Mouse (Mus musculus): Measurements from ENCODE around the gene Rab8a.

The Rab8a gene

DNA sequence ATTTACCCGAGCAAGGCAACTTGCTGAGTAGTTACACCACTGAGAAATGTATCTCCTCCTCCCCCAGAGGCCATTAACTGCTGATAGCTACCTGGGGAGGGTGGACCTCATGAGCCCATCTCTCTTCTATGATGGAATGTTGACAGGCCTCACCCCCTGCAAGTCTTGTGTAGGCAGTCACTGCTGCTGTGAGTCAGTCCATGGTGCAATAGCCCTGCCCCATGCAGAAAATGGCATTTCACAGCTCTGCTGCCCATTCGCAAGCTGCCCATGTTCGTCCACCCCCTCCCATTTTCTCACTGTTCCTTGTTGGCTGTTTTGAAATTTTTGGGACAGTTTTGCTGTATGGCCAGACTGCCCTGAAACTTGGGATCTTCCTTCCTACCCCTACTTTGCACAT is 15.5 kb upstream of the Rab8a start:
- intact Hi-C loops (cut with DNase I), result no loop called here

GRCm38 (mm10) chr8:72146056-72146455 is 14.9 kb upstream of the Rab8a start:
- intact Hi-C loops (cut with DNase I), result no loop called here

DNA sequence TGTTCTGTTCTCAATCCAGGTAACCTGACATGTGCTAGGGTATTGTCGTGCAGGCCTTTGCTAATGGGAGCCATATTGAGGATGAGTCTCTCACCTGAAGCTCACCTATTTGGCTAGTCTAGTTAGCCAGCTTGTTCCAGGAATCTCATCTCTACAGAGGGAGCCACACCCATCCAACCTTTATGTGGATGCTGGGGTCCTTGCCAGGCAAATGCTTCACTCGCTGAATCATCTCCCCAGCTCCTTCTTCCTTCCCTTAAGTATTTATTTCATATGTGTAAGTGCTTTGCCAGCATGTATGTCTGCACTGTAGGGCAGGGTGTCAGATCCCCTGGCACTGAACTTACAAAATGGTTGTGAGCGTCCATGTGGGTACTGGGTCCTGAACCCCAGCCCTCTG is 14.4 kb upstream of the Rab8a start:
- intact Hi-C loops (cut with DNase I), result no loop called here

DNA sequence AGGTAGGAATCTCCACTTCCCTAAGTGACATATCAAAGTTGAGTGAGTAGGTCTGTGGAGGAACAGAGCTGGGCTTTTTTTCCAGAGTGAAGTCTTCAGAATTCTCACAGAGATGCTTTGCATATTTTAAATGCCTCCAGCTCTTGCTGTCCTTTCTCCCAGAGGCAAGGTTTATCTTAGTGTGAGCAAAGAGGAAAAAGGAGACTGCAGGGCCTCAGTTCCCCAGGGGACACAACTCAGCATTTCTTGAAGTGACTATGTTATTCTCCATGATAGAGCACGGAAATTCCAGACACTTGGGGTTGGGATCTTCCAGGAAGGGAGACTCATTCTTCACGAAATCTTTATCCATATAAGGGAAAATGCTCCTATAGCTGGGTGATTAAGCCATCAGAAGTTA is 13.7 kb upstream of the Rab8a start:
- intact Hi-C loops (cut with DNase I), result no loop called here

- intact Hi-C loops (cut with DNase I), result no loop called here
These were observed 11.9 kb upstream of the Rab8a start for GRCm38 (mm10) chr8:72149056-72149455.

GRCm38 (mm10) chr8:72151418-72152078 is 9.5 kb upstream of the Rab8a start:
- intact Hi-C loops (cut with DNase I), result no loop called here

- intact Hi-C loops (cut with DNase I), result no loop called here
These were observed 7.6 kb upstream of the Rab8a start for GRCm38 (mm10) chr8:72153382-72153781.

DNA sequence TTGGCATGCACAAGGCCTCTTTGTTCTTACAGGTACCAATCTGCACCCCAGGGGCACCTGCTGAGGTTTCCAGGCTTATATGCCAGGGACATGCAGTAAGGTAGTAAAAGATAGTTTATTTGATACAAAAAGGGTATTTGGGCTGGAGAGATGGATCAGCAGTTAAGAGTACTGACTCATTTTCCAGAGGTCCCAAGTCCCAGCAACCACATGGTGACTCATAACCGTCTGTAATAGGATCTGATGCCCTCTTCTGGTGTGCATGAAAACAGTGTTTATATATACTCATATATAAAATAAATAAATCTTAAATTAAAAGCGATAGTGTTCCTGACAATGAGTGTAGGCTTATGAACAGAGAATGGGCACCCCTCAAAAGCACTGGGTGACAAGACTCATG is 2.9 kb upstream of the Rab8a start:
- intact Hi-C loops (cut with DNase I), result no loop called here

- intact Hi-C loops (cut with DNase I), result no loop called here
These were observed 2.3 kb upstream of the Rab8a start for GRCm38 (mm10) chr8:72158726-72159125.

DNA sequence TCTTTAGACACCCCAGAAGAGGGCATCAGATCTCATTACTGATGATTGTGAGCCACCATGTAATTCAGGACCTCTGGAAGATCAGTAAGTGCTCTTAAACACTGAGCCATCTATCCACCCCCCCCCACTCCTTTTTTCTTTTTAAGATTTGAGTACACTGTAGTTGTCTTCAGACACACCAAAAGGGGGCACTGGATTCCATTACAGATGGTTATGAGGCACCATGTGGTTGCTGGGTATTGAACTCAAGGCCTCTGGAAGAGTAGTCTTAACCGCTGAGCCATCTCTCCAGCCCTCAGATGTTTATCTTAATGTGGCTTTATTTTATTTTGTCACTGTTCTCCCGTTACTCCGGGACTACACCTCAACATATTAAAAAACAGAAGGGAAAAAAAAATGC is 993 bp upstream of the Rab8a start:
- intact Hi-C loops (cut with DNase I), result no loop called here

DNA sequence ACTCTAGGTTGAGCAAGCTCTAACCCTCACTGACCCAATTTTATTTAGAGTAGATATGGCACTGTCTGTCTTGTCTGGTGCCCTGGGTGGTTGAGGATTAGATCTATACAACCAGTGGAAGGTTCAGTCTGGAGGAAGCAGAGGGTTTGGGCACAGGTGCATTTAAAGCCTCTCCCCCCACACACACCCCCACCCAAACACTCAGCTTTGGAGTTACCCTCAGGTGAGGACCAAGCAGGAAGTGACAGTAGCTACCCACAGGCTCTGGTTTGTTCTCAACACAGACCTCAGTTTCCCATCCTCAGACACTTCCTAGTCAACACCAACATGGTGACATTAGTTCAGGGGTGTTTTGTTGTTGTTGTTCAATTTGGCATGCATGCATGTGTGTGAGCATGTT is 1.8 kb downstream of the Rab8a start:
- intact Hi-C loops (cut with DNase I), result no loop called here

DNA sequence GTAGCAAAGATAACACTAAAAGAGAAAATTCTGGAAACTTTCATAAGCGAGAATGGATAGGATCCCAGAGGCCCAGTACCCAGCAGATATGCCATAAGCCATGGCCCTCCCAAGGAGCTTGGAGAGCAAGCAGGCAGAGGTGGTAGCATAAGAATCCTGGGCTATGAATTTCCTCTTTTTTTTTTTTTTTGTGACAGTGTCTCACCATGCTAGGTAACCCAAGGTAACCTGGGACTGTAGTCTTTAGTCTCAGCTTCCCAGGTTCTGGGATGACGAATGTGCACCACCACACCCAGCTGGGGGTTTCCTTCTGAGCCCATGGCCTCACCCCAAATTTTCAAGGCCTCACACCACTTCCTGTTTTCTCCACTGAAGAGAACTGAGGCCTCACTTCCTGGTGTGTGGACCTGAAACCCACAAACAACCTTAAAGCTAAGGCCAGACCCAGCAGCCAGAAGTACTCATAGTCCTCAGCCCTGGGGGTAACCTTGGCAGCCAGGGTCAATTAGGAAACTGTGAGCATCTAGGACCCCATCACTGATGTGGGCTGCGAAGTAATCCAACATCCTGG is 8.2 kb downstream of the Rab8a start:
- intact Hi-C loops (cut with DNase I), result no loop called here

DNA sequence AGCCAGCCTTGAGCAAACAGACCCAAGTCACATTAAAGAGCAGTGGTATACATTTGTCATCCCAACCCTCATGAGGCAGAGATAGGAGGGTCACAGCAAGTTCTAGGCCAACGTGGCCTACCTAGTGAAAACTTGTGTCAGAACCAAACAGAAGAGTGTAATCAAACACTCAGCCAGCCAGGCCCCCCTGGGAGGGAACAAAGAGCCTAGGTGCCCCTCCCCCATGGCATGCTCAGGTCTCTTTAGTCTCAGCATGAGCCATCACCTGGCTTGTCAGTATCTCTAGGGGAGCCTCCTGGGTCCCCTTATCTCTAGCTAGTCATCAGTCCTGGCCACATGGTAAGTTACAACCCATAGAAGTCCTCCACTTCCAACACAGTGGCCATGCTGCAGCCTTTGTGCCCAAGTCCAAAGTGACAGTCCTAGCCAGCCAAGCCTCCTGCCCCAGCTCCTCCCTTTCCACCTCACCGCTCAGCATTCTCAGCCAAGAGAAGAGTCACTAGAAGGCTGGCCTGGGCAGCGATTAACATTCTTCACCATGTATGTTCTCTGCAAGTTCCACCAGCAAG is 8.8 kb downstream of the Rab8a start:
- intact Hi-C loops (cut with DNase I), result no loop called here

DNA sequence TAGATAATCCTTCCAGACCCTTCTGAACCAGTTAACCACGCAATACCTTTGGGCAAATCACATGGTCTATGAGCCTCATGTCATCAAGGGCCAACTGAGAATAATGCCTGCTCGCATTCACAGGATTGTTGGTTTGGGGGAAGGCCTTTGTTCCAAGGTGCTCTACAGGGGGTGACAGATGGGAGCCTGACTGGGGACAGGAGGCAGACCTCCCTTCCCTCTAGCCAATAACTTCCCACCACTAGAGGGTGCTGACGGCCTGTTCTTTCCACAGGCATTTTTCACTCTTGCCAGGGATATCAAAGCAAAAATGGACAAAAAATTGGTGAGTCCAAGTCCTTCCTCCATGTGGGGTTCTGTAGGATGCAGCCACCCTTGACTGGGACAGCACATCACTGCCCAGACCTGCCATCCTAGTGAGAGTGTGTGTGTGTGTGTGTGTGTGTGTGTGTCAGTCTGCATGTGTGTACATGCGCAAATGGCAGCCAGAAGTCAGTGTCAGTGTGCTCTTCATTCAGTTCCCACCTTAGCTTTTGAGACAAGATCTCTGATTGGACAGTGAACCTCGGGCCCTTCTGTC is 16.4 kb downstream of the Rab8a start:
- intact Hi-C loops (cut with DNase I), result loop anchor here (5.0 kb wide), 2 partner anchors 65 to 80 kb away; partner anchors contain the start of gene Ap1m1

- intact Hi-C loops (cut with DNase I), result loop anchor here (5.0 kb wide), 1 partner anchor 39 kb away; no protein-coding TSS in a partner anchor
These were observed 22.7 kb downstream of the Rab8a start for GRCm38 (mm10) chr8:72183554-72184202.

DNA sequence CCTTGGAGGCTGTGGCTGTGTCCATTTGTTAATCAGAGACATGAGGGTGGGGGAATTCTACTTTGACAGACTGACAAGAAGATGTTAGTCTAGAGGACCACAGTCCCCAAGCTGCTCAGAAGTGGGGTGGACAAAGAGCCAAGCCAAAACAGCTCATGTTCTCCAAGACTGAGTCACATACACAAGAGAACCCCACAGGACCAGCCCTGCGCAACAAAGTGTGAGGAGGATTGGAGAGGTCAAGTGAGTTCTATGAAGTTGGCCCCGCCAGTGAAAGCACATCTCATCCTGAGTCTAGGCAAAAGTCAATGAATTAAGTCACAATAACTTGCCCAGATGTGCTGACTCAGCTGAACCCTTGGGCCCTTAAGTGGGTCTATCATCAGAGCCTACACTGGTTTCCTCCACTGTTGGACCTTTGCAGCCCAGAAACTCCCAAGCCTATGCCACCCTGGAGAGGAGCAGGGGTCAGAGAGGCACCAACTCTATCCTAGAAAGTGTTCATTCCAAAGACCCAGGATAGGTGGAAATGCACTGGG is 26.9 kb downstream of the Rab8a start:
- intact Hi-C loops (cut with DNase I), result no loop called here

- intact Hi-C loops (cut with DNase I), result no loop called here
These were observed 28.6 kb downstream of the Rab8a start, which contains the start of gene Hsh2d for GRCm38 (mm10) chr8:72189417-72190214. Hsh2d (plus strand) TSS chr8:72189638.

DNA sequence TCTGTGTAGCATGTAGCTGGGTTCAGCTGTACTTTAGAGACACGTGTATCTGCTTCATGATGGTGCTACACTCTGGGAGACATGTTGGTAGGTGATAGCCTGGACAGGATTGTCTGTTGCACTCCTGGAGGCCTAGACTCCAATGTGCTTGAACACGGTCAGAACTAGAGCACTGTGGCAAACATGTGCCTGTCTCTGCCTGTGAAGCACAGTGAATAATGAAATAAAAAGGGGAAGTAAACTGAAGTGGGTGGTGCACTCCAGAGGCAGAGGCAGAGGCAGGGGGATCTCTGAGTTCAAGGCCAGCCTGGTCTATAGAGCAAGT is 29.2 kb downstream of the Rab8a start:
- intact Hi-C loops (cut with DNase I), result no loop called here

DNA sequence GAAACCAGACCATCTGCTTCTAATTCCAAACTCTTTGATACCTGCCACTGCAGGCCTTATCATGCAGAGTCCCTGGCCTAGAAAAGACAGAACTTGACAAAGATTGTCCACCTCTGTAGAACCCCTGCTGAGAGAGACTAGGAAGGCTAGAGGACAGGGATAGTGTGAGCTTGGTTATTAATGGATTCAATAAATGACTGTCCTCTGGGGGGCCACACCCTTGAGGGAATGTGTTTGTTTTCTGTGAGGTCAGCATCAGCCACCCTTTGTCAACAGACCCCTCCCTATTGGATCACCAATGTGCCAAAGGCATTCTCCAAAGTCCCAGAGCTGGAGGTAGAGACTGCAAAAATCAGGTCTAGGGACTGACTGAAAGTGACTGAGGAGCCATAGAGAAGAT is 31.1 kb downstream of the Rab8a start:
- intact Hi-C loops (cut with DNase I), result no loop called here

GRCm38 (mm10) chr8:72197997-72198396 is 37.0 kb downstream of the Rab8a start:
- intact Hi-C loops (cut with DNase I), result no loop called here

- intact Hi-C loops (cut with DNase I), result loop anchor here (5.0 kb wide), 1 partner anchor 39 kb away; no protein-coding TSS in a partner anchor
These were observed 47.6 kb downstream of the Rab8a start for GRCm38 (mm10) chr8:72208582-72208981.
